Mouse (Mus musculus) stomach, embryonic 15.5 days (tissue): ENCODE data around the gene Pla2g6. TPM values are rescaled to one million over a fixed set of nuclear protein-coding genes. Genes with fewer than 3 reads are reported as not detected.

Experiments used
- ATAC-seq: fragments of 200-750 bp; cut with Nextera tagmentation; 2 replicates; pipeline ENCODE4 v1.8.0; 2017; ENCODE audit warnings: low read depth, moderate number of reproducible peaks, moderate TSS enrichment; ENCODE audit not compliant: insufficient read depth, low FRiP score
- H3K27ac ChIP-seq: fragments of 300-500 bp; sonication (generic); 2 replicates; pipeline ENCODE4 v1.5.1; 2015; ENCODE audit warnings: mild to moderate bottlenecking, inconsistent platforms
- H3K27me3 ChIP-seq: fragments of 300-500 bp; sonication (generic); replicated peaks from 2 replicates; pipeline ENCODE4 v1.6.1; 2015; ENCODE audit warnings: inconsistent platforms
- H3K36me3 ChIP-seq: fragments of 300-500 bp; sonication (generic); 2 replicates; pipeline ENCODE4 v1.6.1; 2015; ENCODE audit warnings: inconsistent platforms
- H3K4me1 ChIP-seq: fragments of 300-500 bp; sonication (generic); 2 replicates; pipeline ENCODE4 v1.6.1; 2015; ENCODE audit warnings: inconsistent platforms
- H3K4me2 ChIP-seq: fragments of 300-500 bp; sonication (generic); 2 replicates; pipeline ENCODE4 v1.6.1; 2015; ENCODE audit warnings: mild to moderate bottlenecking, inconsistent platforms
- H3K4me3 ChIP-seq: fragments of 300-500 bp; sonication (generic); replicated peaks from 2 replicates; pipeline ENCODE4 v1.5.1; 2015; ENCODE audit warnings: inconsistent platforms
- H3K9ac ChIP-seq: fragments of 300-500 bp; sonication (generic); 2 replicates; pipeline ENCODE4 v1.6.1; 2015; ENCODE audit warnings: inconsistent platforms
- H3K9me3 ChIP-seq: fragments of 300-500 bp; sonication (generic); 2 replicates; pipeline ENCODE4 v1.6.1; 2016; ENCODE audit warnings: inconsistent platforms
- WGBS: fragments of 180-500 bp; shearing (Covaris S2); methylation state at CpG from one replicate; pipeline ENCODE4 v1.1.7; 2015; 5-methylcytosine and 5-hydroxymethylcytosine counted together
- microRNA counts: library from miRNA; unstranded; fragments of <30 nt; microRNA quantifications from one replicate; lab custom pipeline; 2016
- microRNA-seq: library from miRNA; unstranded; fragments of <30 nt; microRNA quantifications from one replicate; pipeline ENCODE4, GENCODE M21; 2016
- polyA plus RNA-seq: library from polyadenylated mRNA; unstranded; fragments of >200 nt; fragmentation: Nextera tagmentation; extraction: Ambion mirVana; gene quantifications from 2 replicates; pipeline ENCODE4 v1.2.1, GENCODE M21; 2015

Pla2g6 gene
- polyA plus RNA-seq, 1 experiment from 2014 or later = 16.6 TPM

DNA sequence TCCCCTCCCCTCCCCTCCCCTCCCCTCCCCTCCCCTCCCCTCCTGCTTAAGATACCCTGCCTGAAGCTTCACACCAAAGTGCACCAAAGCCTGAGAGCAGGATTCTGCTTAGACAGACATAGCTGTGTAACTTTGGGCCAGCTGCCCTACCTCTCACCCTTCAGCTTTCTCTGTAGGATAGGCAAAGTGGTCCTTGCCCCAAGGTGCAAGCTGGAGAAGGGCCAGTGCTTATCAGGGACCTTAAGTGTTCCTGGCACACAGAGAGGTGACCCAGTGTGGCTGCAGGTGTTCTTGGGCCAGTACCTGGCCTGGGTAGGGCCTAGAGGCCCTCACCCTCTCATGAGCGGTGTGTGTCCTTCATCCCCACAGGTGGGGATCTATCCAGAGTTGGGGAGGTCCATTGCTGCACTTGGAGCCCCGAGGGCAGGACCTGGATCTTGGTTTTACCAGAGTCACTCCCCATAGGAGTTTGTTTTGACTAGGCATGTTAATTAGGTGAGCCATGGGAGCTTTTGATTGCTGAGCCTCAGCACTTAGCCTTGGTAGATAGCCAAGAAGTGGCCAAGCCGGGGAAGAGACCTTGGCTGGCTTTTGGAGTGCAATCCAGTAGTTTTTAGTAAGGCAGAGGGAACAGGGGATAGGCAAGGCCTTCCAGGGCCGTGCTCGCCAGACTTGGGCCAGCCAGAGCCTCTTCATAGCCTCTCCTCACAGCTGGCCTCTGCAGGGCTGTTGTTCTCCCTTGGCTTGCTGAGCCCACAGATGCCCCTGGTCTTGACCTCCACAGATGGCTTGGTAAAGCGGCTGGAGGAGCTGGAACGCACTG, 83.9 kb downstream of the Pla2g6 start:
- no peak for ATAC-seq
- 78% methylated on average over 7 of the region's 7 CpGs for WGBS
- no peak overlapping the region for H3K4me3 ChIP-seq
- H3K4me1 ChIP-seq = peaks cover 8% of the 10 kb centered on the region; the same call in 1 of the 2 replicates
- no peak overlapping the region for H3K4me2 ChIP-seq
- H3K27ac ChIP-seq = no peak overlapping the region
- H3K9me3 ChIP-seq = no peaks in the 10 kb centered on the region
- H3K9ac ChIP-seq = no peak overlapping the region
- H3K27me3 ChIP-seq = no peaks in the 10 kb centered on the region
- H3K36me3 ChIP-seq = peaks cover 47% of the 10 kb centered on the region

DNA sequence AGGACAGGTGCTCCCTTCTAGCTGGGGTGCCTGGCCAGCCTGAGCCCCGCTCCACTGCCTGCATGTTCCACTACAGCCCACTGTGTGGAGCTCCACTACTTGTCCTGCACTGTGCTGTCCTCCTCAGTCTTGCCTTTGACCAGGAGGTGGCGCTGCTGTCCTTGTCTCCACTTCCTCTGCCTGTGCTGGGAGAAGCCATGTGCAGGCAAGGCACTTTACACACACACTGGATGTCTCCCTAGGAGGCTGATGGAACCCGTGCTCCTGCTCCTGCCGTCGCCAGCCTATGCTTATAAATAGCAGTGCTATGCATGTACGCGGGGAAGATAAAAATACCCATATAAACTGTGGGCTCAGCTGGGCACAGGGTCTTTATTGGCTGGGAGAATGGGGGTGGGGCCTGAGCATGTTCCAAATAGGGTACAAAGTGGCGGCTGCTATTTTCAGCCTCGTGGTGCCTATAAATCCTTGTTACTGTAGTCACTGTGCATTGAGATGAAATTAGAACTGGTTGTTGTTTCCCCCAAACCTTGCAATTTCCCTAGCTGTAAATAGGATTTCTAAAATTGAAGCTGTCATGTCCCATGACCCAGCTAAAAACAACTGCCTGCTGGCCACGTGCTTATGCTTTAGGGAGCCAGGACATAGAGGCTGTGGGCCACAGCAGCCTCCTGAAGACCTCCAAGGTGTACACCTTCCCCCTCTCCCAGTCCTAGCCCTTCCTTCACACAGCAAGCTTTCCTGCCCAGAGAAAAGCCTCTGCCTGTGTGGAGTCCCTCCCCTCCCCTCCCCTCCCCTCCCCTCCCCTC, 84.8 kb downstream of the Pla2g6 start:
- H3K4me2 ChIP-seq = no peak overlapping the region; the same call in 1 of the 2 replicates
- no peak overlapping the region for H3K4me3 ChIP-seq
- WGBS = 16% methylated on average over 10 of the region's 10 CpGs
- H3K27ac ChIP-seq = no peak overlapping the region
- peaks cover 8% of the 10 kb centered on the region; the same call in 1 of the 2 replicates for H3K4me1 ChIP-seq
- no peaks in the 10 kb centered on the region for H3K27me3 ChIP-seq
- peak; percentile 92 for ATAC-seq
- no peak overlapping the region for H3K9ac ChIP-seq
- peaks cover 52% of the 10 kb centered on the region for H3K36me3 ChIP-seq
- H3K9me3 ChIP-seq = no peaks in the 10 kb centered on the region

DNA sequence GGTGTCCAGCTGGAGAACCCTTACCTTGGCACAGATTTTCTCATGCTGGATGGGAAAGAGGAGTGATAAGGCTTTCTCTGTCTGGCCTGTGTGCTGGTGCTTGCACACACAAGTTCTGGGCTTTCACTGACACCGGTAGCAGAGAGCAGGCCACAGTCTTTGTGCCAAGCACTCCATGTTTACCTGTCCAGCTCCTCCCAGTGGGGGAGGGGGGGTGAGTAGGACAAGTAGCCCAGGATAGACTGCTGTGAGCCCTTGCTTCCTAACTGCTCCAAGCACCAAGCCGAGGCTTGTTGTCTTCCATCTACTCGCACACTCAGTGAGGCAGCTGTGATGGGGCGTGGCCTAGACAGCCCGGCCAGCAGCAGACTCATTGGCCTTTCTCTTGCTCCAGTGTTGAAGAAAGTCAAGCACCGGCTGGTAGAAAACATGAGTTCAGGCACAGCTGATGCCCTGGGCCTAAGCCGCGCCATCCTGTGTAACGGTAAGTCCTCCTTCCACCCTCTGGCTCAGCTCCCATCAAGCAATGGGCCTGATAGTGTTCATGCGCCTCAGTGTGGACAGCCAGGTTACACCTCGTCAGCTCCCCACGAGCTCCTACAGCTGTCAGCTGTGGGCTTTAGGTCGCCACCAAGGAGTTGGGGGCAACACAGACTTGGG, 85.5 kb downstream of the Pla2g6 start:
- H3K9ac ChIP-seq = no peak overlapping the region
- no peak overlapping the region for H3K4me2 ChIP-seq
- peaks cover 47% of the 10 kb centered on the region for H3K36me3 ChIP-seq
- WGBS = 72% methylated on average over 13 of the region's 13 CpGs
- ATAC-seq = no peak; the same call in 1 of the 2 replicates
- H3K4me1 ChIP-seq = peaks cover 8% of the 10 kb centered on the region; the same call in 1 of the 2 replicates
- no peak overlapping the region for H3K27ac ChIP-seq
- H3K9me3 ChIP-seq = no peaks in the 10 kb centered on the region
- no peak overlapping the region for H3K4me3 ChIP-seq
- H3K27me3 ChIP-seq = no peaks in the 10 kb centered on the region

DNA sequence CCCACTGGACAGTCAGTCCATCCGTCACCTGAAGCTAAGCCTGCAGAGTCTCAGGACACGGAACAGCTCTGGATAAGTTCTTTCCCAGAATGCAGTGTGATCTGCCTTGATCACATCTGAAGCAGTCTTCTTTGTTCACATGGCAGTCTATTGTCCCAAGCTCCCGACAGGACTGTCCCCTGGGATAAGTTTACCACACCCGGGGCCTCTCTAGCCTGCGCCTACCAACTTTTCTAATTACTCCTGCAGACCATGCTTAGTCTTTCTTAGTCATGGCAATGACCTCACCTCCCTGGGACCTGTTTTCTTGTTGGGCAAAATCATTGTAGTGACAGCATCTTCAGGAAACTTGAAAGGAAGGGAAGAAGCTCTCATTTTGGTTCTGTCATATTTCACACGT, 90.2 kb downstream of the Pla2g6 start:
- H3K9me3 ChIP-seq = no peaks in the 10 kb centered on the region
- no peak overlapping the region for H3K4me2 ChIP-seq
- no peak overlapping the region for H3K27ac ChIP-seq
- H3K4me1 ChIP-seq = no peaks in the 10 kb centered on the region; the same call in 1 of the 2 replicates
- ATAC-seq = peak; percentile 17; the same call in 1 of the 2 replicates
- no peak overlapping the region for H3K9ac ChIP-seq
- peaks cover 35% of the 10 kb centered on the region for H3K36me3 ChIP-seq
- H3K27me3 ChIP-seq = no peaks in the 10 kb centered on the region
- WGBS = 74% methylated on average over 6 of the region's 6 CpGs
- H3K4me3 ChIP-seq = no peak overlapping the region

MicroRNAs encoded within 50 kb of the gene (microRNA counts, 519-probe panel; counts per million panel counts)
- microRNA mmu-miR-1943 (lab: Ali Mortazavi, UCI) = 2,304 counts per million, percentile 44 among the panel's probes with 10 or more counts

Small RNA genes within 50 kb of the gene (microRNA-seq; reads per million reads assigned to microRNA genes)
- gene Mir1943 = 0.97 reads per million

Other genes starting within 250 kb of the Pla2g6 start
- gene Micall1, start 219.5 kb downstream of the Pla2g6 start, polyA plus RNA-seq = 11.5 and 11.9 TPM in 2 replicates
- 308 and 336 TPM in 2 replicates for gene Polr2f, start 187.4 kb downstream of the Pla2g6 start, polyA plus RNA-seq
- gene 1700088E04Rik, start 187.1 kb downstream of the Pla2g6 start, polyA plus RNA-seq = 6.7 and 6.9 TPM in 2 replicates
- gene Sox10, start 163.2 kb downstream of the Pla2g6 start, polyA plus RNA-seq = 9.1 and 9.7 TPM in 2 replicates
- gene Pick1, start 99.2 kb downstream of the Pla2g6 start, polyA plus RNA-seq = 47.6 and 51.4 TPM in 2 replicates
- 0.61 and 0.65 TPM in 2 replicates for gene Gm49486, start 99.0 kb downstream of the Pla2g6 start, polyA plus RNA-seq
- gene Slc16a8, start 73.6 kb downstream of the Pla2g6 start, polyA plus RNA-seq = 0.22 and 0.28 TPM in 2 replicates
- 8.4 and 9.1 TPM in 2 replicates for gene Baiap2l2, start 42.9 kb downstream of the Pla2g6 start, polyA plus RNA-seq
- 5.2 and 6.6 TPM in 2 replicates for gene Maff, start 18.2 kb upstream of the Pla2g6 start, polyA plus RNA-seq
- 58.5 and 59.9 TPM in 2 replicates for gene Tmem184b, start 75.2 kb upstream of the Pla2g6 start, polyA plus RNA-seq
- 63.7 and 66.0 TPM in 2 replicates for gene Csnk1e, start 127.2 kb upstream of the Pla2g6 start, polyA plus RNA-seq
- 0.05 TPM in 1 of 2 replicates, not detected in the other for gene Kcnj4, start 176.9 kb upstream of the Pla2g6 start, polyA plus RNA-seq
- 96.2 and 98.2 TPM in 2 replicates for gene Kdelr3, start 188.0 kb upstream of the Pla2g6 start, polyA plus RNA-seq
- gene Ddx17, start 218.4 kb upstream of the Pla2g6 start, polyA plus RNA-seq = 48.5 and 51.4 TPM in 2 replicates